Mouse (Mus musculus): ENCODE data around the gene Tmem106c.
A peak's percentile ranks its signal among the peaks of the same experiment; 100 is the strongest.

Gene Tmem106c

DNA sequence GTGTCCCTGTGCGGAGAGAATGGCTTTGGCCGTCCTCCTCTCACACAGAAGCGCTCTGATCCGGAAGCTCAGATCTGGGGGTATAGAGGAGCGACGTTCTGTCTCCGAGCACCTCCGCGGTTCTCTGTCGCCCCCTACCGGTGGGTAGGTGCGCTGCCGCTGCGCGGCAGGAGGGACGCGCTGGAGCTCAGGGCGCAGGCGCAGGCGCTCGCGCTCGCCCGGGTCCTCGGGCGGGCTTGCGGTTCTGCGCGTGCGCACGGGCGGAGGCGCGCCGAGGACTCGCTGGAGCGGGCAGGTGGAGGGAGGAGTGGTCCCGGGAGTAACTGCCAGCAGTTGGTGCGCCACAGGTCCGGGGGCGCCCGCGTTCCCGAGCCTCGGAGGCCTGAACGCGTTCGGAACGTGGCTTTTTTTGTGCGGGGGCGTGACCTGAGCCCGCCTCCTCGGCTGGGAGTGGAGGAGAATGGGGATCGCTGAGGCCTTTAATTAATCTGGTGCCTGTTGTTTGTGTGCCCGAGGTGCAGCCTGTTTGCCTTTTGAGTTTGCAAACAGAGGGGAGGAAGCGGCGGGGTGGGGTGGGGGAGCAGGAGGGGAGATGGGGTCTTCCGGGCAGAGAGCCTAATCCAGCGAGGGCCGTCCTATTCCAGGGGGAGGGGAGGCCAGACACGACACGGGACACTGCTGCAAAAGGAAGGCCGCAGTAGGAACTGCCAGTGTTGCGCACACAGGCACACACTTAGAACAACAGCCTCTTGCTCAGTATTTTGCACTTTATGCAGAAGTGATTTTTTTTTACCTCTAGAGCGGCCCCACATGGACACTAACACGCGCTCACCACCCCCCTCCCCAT lies at the start of gene Tmem106c:
Gene Tmem106c, plus strand, starts transcription at position 212 of the 847 bp plus-strand sequence.
- DNase-seq (ENCODE audit: low read depth): peak; percentile 87

DNA sequence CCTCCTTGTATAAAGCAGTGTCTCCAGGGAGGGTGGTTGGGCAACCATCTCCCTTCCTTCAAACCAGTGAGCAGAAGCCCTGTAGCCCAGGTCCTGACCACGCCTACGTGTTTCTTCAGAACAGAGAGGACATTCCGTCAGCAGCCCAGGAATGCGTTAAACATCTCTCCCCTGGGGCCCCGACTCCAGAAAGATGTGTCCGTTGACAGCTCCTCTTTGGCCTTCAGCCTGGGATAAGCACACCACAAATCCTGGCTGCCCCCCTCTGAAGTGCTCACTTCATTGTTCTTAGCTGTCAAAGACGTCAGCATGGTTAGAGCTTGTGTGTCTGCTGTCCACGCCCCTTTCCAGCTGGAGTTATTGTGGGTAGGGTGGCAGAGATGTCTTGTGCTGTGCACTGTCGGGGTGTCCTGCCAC lies 49.7 kb upstream of the Tmem106c start:
- no peak for DNase-seq (ENCODE audit: low read depth)

DNA sequence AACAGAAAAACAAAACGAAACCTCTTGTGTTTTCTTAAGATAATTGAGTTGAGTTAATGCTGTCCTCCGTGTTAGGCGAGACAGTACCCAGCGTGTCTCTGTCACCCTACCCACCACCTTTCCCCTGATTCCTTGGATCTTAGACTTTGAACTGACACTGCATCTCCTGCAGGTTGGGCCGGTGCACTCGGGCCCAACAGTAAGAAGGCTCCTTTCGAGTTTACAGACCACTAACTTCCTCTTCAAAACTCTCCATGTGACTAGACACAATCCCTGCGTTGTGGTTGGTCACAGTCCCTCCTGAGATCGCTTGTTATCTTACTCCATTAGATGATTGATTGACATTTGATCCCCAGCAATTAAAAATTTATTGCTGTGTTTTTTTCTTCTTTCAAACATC lies 46.0 kb upstream of the Tmem106c start:
- DNase-seq (ENCODE audit: low read depth): no peak

DNA sequence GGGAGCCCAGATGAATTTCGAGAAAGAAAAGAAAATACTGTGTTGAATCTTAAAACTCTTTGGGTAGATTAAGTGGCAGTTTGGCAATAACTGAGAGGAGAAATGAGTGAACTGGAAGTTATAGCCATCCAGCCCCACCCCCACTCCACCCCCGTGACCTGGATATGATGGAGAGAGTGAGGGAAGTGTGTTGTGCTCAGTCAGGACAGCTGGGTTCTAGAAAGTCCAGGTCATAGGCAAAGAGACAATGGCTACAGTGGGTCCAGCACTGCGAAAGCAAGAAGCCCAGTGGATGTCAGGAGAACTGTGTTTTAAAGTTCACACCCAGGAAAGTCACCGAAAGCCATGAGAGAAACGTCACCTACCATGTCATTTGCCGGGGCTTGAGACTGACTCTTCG lies 44.8 kb upstream of the Tmem106c start:
- no peak for DNase-seq (ENCODE audit: low read depth)

DNA sequence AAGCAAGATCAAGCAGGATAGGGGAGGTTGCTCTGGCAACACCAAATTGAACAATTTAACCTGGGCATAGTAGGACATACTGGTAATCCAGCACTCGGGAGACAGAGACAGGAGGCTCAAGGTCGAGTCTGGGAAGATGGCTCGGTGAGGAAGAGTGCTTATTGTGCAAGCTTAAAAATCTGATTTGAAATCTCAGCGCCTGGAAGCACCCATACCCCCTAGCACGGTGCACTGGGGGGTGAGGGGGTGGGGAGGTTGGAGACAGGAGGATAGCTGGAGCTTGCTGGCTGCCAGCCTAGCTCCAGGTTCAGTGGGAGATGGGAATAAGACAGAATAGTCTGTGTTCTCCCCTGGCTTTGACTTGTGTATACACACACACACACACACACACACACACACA lies 43.7 kb upstream of the Tmem106c start:
- DNase-seq (ENCODE audit: low read depth): no peak

DNA sequence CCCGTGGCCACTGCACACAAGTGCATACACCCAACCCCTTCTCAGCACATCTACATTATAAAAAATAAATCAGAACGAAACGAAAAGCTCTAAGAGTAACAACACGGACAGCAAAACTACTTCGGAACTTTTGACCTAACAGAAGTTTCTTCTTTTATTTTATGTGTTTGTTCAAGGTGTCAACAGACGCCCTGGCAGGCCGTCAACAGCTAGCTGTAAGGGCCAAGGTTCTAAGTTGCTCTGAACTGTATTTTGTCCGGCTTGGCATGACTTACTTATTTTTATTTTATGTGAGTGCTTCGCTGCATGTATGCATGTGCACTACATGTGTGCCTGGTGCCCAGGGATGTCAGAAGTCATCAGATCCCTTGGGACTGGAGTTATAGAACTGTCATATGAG lies 42.2 kb upstream of the Tmem106c start:
- no peak for DNase-seq (ENCODE audit: low read depth)

DNA sequence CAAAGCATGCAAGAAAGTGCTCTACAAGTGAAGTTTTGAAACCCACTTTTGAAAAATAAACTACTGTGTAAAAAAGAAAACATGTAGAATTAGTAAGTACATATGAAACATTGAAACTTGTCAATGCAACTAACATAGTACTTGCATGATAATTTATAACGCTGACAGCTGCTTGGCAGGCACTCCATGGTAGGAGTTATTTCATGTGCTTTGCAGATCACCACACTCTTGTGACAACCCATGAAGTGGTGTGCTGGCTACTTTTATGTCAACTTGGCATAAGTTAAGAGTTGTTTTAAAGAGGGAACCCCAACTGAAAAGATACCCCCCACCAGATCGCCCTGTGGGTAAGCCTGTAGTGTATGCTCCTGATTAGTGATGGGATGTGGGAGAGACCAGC lies 41.6 kb upstream of the Tmem106c start:
- no peak for DNase-seq (ENCODE audit: low read depth)

DNA sequence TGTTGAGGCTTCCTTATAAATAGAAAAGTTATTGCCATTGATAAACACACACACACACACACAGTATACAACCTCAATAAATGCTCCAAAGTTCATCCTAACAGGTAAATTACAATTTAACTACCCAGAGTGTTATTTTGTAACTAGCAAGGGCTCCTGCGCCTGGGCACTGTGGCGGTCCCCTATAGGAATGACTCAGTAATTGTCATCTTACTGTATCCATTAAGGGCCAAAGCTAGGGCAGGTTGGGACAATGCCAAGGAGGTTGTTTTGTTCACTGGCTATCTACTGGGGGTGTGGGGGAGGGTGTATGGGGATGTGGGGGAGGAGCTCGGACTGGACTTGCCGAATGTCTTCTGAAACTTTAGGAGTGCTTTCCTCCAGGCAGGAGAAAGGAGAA lies 37.0 kb upstream of the Tmem106c start:
- no peak for DNase-seq (ENCODE audit: low read depth)

DNA sequence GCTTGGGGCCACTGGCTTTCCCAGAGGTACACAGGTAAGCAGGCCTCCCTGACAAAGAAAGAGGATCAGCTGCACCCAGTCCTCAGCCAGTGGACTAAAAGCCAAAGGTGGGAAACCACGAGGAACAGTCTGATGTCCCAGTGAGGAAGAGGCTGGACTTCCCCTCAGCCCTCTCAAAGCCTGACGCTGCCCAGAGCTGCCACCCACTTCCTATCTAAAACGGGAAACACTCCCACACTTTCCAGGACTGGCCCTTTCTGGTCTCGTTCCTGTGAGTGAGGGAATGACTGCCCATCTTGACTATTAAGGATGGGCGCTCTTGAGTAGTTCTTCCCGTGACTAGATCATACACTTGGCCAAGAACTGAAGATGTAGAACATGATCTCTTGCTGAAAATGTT lies 36.2 kb upstream of the Tmem106c start:
- no peak for DNase-seq (ENCODE audit: low read depth)

DNA sequence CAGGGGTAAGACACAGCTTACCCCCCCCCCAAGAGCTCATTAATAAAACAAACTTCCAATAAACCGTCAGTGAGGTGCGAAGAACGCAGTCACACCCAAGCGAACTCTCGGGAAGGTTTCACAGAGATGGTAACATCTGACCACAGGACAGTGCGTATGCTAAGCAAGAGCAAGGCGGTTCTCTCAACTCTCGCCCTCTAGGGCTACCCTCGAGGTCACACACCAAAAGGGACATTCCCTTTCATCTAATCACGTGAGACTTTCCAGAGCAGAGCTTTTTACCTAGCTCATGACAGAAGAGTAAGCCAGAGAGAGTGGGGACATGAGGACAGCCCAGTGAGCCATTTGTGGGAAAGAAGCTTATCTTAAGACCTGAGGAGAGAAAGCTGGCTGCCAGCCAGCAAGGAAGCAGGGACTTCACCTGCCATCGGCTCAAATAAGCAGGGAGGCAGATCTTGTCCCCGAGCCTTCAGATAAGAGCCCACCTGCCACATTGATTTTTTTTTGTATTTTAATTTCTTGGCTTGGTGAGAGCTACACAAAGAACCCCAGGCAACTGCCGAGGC lies 34.7 kb upstream of the Tmem106c start:
- no peak for DNase-seq (ENCODE audit: low read depth)

DNA sequence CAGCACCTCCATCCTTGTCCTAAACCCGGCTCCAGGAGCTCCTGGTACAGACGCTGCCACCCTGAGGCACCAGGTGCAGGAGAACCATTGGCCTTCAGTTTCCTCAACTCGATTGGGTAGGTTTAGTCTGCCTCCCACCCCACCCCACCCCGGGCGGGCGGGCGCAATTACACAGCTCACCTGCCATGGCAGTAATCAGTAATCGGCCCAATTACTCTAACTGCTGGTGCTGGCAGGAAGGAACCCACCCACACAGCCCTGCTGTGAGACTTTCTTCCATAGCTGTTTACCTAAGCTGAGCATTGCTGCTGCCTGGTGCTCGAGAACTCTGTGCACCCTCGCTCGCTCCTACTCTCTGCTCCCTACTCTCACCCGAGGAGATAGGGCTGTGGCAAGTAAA lies 31.6 kb upstream of the Tmem106c start:
- no peak for DNase-seq (ENCODE audit: low read depth)

DNA sequence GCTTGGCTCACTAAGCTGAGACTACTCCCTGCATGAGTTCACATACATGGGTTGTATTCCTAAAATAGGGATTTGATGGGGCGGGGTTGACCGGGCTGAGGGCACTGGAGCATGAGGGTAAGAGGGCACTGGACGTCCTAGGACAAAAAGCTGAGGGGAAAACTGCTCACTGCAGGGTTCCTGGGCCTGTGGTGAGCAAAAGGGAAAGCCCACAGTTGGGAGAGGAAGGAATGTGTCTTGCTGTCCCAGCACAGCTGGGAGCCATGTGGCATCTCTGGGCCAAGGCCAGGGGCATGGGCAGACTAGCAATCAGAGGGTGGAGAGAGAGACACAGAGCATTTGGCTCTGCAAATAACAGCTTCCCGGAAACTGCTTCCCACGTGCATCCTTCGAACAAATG lies 25.4 kb upstream of the Tmem106c start:
- DNase-seq (ENCODE audit: low read depth): no peak

DNA sequence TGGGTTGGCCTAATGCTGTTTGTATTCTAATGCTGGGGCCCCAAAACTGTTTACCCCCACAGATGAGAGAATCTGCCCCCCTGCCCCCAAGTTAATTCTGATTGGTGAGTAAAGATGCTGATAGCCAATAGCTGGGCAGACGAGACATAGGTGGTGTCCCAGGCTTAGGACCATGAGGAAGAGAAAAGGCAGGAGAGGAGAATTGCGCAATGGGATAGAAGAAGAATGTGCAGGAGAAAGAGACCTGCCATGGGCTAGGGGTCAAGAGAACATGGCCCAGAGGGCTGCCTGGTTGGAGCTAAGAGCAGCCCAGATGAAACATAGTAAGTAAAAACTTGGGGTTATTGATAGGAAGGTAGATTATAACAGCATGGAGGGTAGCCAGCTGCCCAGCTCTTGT lies 23.9 kb upstream of the Tmem106c start:
- DNase-seq (ENCODE audit: low read depth): no peak

DNA sequence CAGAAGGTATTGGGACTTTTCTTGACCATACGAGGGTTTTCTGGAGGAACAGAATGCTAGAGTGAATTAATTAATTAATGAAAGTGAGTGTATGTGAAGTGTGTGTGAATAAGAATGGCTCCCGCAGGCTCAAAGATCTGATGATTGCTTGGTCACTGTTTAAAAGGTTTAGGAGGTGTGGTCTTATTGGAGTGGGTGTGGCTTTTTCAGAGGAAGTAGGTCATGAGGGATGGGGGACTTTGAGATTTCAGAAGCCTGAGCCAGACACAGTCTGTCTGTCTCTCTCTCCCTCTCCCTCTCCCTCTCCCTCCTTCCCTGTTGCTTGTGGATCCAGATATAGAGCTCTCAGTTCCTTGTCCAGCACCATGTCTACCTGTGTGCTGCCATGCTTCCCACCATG lies 22.7 kb upstream of the Tmem106c start:
- no peak for DNase-seq (ENCODE audit: low read depth)

DNA sequence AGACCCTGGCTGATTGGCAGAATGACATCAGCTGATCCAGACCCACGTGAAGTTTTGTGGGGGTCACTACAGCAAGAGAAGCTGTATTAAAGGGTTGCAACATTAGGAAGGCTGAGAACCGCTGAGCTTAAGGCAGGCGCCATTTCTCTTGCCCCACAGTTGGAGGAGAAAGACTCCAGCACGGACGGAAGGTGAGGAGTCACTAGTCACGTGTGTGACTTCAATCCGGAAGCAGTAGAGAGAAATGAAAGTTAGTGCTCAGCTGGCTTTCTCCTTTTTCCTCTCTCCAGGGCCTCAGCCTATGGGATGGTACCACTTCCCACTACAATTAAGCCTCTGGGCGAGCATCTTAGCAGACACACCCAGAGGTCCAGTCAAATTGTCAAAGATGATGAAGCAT lies 21.5 kb upstream of the Tmem106c start:
- DNase-seq (ENCODE audit: low read depth): no peak

DNA sequence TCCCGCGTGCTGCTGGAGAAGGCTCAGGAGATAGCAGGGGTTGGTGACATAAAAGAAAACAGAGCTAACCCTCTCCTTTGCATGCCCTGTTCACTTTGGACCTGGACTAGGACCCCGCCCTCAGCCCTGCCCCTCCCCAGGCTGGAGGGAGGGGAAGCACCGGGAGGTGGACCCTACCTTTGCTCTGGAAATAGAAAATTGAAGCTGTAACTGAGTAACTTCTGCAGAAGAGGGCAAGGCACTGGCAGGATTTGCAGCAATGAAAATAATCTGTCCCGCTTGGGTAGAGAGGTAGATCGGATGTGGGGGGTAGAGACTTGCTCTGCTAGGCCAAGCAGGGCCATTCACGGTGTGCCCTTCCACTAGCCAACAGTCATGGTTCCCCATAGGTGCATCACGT lies 20.6 kb upstream of the Tmem106c start:
- no peak for DNase-seq (ENCODE audit: low read depth)

DNA sequence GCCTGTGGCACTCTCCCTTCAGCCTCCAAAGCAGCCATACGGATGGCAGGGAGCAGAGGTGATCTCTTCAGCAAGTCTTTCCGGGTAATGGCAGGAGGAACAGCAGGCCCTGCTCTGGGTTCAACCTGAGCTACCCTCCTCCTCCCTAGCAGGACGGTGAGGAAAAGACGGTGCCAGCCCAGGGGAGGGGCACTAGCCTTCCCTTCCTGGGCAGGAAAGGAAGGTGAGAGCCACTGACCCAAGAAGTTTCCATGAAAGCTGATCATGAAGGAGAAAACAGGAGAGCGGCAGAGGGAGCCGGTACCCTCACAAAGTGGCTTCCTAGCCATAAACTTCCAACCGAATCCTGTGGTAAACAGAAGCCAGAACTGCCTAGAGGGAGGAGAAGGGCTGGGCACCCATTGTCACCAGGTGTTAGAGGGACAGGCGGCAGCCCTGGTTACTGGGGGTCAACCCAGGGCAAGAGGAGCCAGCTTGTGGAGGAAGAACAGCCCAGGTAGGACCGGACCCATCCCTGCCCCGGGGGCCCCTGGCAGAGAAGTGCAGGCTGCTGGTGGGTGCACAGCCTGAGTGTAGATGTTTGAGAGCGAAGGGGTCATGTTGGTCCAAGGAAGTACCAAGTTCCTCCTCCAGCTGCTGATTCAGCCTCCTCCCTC lies 19.0 kb upstream of the Tmem106c start:
- DNase-seq (ENCODE audit: low read depth): no peak

DNA sequence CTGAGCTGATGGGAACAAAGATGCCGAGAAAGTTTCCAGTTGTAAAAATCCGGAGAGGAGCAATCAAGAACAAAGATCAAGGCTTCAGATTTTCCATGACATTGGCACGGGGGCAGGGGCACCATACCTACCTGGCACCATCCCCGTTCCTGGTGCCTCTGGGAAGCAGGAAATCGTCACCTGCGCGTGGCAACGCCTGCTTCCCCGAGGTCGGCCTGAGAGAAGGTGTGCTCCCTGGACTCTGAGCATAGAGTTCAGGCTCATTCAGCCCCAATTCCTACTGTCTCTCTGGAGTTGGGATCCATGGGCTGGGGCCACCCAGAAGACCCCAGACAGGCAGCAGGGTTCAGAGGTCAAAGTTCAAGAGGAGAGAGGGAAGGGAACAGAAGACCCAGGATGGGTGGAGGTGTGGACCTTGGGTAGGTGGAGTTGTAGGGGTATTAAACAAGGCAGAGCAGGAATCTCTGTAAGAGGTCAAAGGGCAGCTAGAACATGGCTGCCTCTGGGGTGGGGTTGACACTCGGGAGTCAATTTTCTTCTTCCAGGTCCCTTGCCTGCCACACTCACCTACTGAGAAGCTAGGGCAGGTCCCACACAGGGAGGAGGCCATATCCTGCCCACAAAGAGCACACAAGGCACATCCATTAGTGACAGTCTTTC lies 18.2 kb upstream of the Tmem106c start:
- DNase-seq (ENCODE audit: low read depth): no peak

DNA sequence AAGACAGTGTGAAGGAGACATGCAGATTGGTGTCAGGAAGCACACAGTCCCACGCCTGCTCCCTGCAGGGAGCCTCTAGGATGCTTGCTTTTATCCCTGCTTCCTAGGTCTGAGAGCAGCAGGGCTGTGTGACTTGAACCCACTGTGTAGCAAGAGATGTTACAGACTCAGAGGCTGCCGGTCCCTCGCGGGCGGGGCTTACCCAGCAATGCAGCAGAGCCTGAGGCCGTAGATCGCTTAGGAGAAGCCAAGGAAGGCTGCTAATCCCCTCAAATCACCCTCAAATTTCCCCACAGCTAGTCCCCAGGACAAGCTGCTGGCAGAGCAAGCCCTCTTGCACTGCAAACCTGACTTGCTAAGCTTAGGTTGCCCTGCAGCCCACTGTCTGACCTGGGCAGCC lies 15.3 kb upstream of the Tmem106c start:
- DNase-seq (ENCODE audit: low read depth): no peak

DNA sequence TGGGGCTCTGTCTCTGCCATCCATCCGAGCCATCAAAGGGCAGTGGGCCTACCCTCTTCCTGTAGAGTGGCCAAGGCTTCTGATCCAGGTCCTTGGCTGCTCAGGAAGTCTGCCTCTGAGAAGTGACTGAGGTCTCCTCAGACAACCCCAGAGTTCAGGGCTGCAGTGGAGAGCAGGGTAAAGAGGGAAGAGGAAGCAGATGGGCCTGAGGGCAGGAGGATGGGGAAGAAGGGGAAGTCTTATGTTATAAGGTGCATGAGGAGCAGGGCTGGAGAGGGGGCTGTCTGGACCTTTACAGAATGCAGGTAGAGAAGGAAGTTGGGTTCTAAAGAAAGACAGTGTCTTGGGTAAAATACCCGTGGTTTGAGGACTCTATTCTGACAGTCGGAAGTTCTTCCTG lies 14.3 kb upstream of the Tmem106c start:
- DNase-seq (ENCODE audit: low read depth): peak; percentile 24

DNA sequence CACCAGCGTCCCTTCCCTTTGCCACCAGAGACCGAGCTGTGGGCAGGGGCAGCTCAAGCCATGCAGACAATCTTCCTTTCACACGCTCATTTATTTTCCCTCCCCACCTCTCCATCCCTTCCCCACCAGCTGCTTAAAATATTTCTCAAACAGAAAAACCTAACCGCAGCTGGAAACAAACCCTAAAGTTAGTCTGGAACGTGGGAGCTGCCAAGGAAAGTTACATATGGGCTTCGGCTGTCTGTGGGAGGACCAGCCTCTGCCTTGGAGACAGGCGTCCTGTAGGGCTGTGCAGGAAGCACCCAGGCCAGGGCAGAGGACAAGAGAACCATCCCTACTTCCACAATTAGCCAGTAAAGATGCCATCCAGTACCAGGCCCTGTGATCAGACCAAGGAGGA lies 13.8 kb upstream of the Tmem106c start:
- no peak for DNase-seq (ENCODE audit: low read depth)

DNA sequence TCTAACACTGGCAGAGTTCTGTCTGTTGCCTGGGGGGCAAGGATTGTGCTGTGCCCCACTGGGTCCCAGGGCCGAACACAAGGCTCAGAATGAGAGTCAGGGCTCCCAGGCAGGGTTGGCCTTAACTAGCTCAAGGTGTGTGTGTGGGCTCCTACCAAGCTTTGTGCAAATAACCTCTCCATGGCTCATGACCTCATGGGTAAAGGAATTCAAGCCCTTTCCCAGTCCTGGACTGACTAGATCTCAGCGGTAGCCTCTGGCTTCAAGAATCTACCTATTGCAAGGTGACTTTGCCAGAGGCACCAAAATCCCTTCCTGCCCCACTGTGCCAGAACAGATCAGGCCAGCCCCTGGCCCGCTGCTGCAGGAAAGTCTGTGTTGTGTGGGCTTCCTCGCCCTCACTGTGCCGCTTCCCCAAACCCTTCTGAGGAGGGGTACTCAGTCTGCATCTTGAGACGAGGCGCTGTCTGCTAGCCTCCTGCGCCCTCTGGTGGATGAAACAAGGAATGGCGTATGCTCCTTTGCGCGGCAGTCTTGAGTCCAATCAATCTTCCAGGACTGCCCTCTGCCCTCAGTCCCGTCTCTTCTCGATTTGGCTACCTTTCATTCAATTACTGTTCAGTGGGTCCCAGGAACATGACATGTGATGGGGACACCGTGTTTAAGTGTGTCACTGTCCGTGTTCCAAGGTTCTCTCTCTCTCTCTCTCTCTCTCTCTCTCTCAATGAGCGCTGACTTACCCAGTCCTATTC lies 11.7 kb upstream of the Tmem106c start:
- peak; percentile 59 for DNase-seq (ENCODE audit: low read depth)
